Mouse (Mus musculus) midbrain, embryonic 14.5 days (tissue): ENCODE data around the gene Arl6ip4. TPM values are rescaled to one million over a fixed set of nuclear protein-coding genes. Genes with fewer than 3 reads are reported as not detected.

ENCODE experiments used
- ATAC-seq: fragments of 200-750 bp; cut with Nextera tagmentation; 2 replicates; pipeline ENCODE4 v1.8.0; 2017; ENCODE audit warnings: moderate number of reproducible peaks, moderate library complexity; ENCODE audit not compliant: low FRiP score, low TSS enrichment
- DNase-seq: peaks from one replicate; pipeline ENCODE4 v3.0.0-alpha.2; 2015
- H3K27ac ChIP-seq: fragments of 300-500 bp; sonication (generic); replicated peaks from 2 replicates; pipeline ENCODE4 v1.5.1; 2014; ENCODE audit warnings: mild to moderate bottlenecking, low read depth, low read length, moderate library complexity
- H3K27me3 ChIP-seq: fragments of 300-500 bp; sonication (generic); 2 replicates; pipeline ENCODE4 v1.6.1; 2014; ENCODE audit warnings: low read length, control low read depth, mixed read lengths; ENCODE audit not compliant: control insufficient read depth, insufficient read depth
- H3K36me3 ChIP-seq: fragments of 300-500 bp; sonication (generic); 2 replicates; pipeline ENCODE4 v1.6.1; 2014; ENCODE audit warnings: low read length, control low read depth; ENCODE audit not compliant: control insufficient read depth, insufficient read depth
- H3K4me1 ChIP-seq: fragments of 300-500 bp; sonication (generic); 2 replicates; pipeline ENCODE4 v1.6.1; 2014; ENCODE audit warnings: mild to moderate bottlenecking, antibody characterized with exemption, low read length, control low read depth; ENCODE audit not compliant: control insufficient read depth, insufficient read depth
- H3K4me2 ChIP-seq: fragments of 300-500 bp; sonication (generic); 2 replicates; pipeline ENCODE4 v1.6.1; 2014; ENCODE audit warnings: mild to moderate bottlenecking, low read length, moderate library complexity
- H3K4me3 ChIP-seq: fragments of 300-500 bp; sonication (generic); replicated peaks from 2 replicates; pipeline ENCODE4 v1.5.1; 2014; ENCODE audit warnings: low read depth, low read length
- H3K9ac ChIP-seq: fragments of 300-500 bp; sonication (generic); replicated peaks from 2 replicates; pipeline ENCODE4 v1.6.1; 2014; ENCODE audit warnings: mild to moderate bottlenecking, low read length, moderate library complexity
- H3K9me3 ChIP-seq: fragments of 300-500 bp; sonication (generic); 2 replicates; pipeline ENCODE4 v1.6.1; 2016; ENCODE audit warnings: low read length, control low read depth, mixed read lengths; ENCODE audit not compliant: control insufficient read depth
- WGBS: fragments of 180-500 bp; shearing (Covaris S2); extraction: QIAGEN DNeasy Blood & Tissue Kit; methylation state at CpG from one replicate; pipeline ENCODE4 v1.1.7; 2014; 5-methylcytosine and 5-hydroxymethylcytosine counted together
- polyA plus RNA-seq: library from polyadenylated mRNA; unstranded; fragments of >200 nt; fragmentation: Nextera tagmentation; extraction: Ambion mirVana; gene quantifications from 2 replicates; pipeline ENCODE4 v1.2.1, GENCODE M21; 2014

Gene Arl6ip4
- polyA plus RNA-seq, 1 experiment from 2014 or later: 65.2 TPM

- Histone ChIP-seq H3K4me1 (peaks cover 22% of the 10 kb centered on the region), H3K9me3 (no peaks in the 10 kb centered on the region), H3K36me3 (peaks cover 22% of the 10 kb centered on the region), H3K4me3 (no peak overlapping the region), H3K9ac (no peak overlapping the region), H3K4me2 (no peak overlapping the region), H3K27me3 (no peaks in the 10 kb centered on the region), H3K27ac (no peak overlapping the region)
- no peak for DNase-seq
- 94% methylated on average over 24 of the region's 24 CpGs for WGBS
- no peak for ATAC-seq
Observed at GRCm38 (mm10) chr5:124114276-124115025, 1.4 kb upstream of the Arl6ip4 start.

- ATAC-seq: no peak
- Histone ChIP-seq H3K9ac (peak overlapping the region; percentile 89), H3K4me2 (peak overlapping the region; percentile 87), H3K27ac (peak overlapping the region; percentile 81), H3K9me3 (no peaks in the 10 kb centered on the region), H3K4me3 (peak overlapping the region; percentile 84), H3K27me3 (no peaks in the 10 kb centered on the region), H3K36me3 (peaks cover 33% of the 10 kb centered on the region), H3K4me1 (peaks cover 22% of the 10 kb centered on the region)
- DNase-seq: no peak
- WGBS: 23% methylated on average over 7 of the region's 7 CpGs
Observed at GRCm38 (mm10) chr5:124115531-124115930, 358 bp upstream of the Arl6ip4 start.

GRCm38 (mm10) chr5:124119204-124119603, 3.3 kb downstream of the Arl6ip4 start:
- no peak for ATAC-seq
- Histone ChIP-seq H3K36me3 (peaks cover 68% of the 10 kb centered on the region), H3K4me2 (no peak overlapping the region), H3K9me3 (no peaks in the 10 kb centered on the region), H3K4me1 (peaks cover 8% of the 10 kb centered on the region), H3K27me3 (no peaks in the 10 kb centered on the region), H3K9ac (no peak overlapping the region), H3K27ac (no peak overlapping the region), H3K4me3 (no peak overlapping the region)
- DNase-seq: no peak
- 81% methylated on average over 5 of the region's 5 CpGs for whole genome bisulfite sequencing

- ATAC-seq (no peak), DNase-seq (no peak)
- no peaks in the 10 kb centered on the region for H3K4me1 ChIP-seq
- WGBS: 94% methylated on average over 18 of the region's 18 CpGs
- H3K27ac ChIP-seq: no peak overlapping the region
- no peak overlapping the region for H3K9ac ChIP-seq
- H3K36me3 ChIP-seq: peaks cover 90% of the 10 kb centered on the region
- no peak overlapping the region for H3K4me2 ChIP-seq
- no peaks in the 10 kb centered on the region for H3K9me3 ChIP-seq
- H3K4me3 ChIP-seq: no peak overlapping the region
- H3K27me3 ChIP-seq: no peaks in the 10 kb centered on the region
Observed at GRCm38 (mm10) chr5:124122357-124122756, 6.5 kb downstream of the Arl6ip4 start.

- 91% methylated on average over 11 of the region's 11 CpGs for WGBS
- Histone ChIP-seq H3K27me3 (no peaks in the 10 kb centered on the region), H3K27ac (no peak overlapping the region), H3K9me3 (no peaks in the 10 kb centered on the region), H3K4me1 (no peaks in the 10 kb centered on the region), H3K4me2 (no peak overlapping the region), H3K36me3 (peaks cover 92% of the 10 kb centered on the region), H3K4me3 (no peak overlapping the region), H3K9ac (no peak overlapping the region)
- DNase-seq (no peak), ATAC-seq (no peak)
Observed at GRCm38 (mm10) chr5:124125093-124125492, 9.2 kb downstream of the Arl6ip4 start.

- no peak overlapping the region for H3K27ac ChIP-seq
- H3K4me3 ChIP-seq: no peak overlapping the region
- no peaks in the 10 kb centered on the region for H3K4me1 ChIP-seq
- DNase-seq (no peak), ATAC-seq (no peak)
- peaks cover 60% of the 10 kb centered on the region for H3K36me3 ChIP-seq
- H3K27me3 ChIP-seq: no peaks in the 10 kb centered on the region
- H3K9me3 ChIP-seq: no peaks in the 10 kb centered on the region
- no peak overlapping the region for H3K4me2 ChIP-seq
- H3K9ac ChIP-seq: no peak overlapping the region
- 89% methylated on average over 5 of the region's 5 CpGs for WGBS
Observed at GRCm38 (mm10) chr5:124134261-124134660, 18.4 kb downstream of the Arl6ip4 start.

- DNase-seq: no peak
- Histone ChIP-seq H3K4me1 (no peaks in the 10 kb centered on the region), H3K4me2 (no peak overlapping the region), H3K27ac (no peak overlapping the region), H3K9me3 (no peaks in the 10 kb centered on the region), H3K9ac (no peak overlapping the region), H3K36me3 (peaks cover 50% of the 10 kb centered on the region), H3K4me3 (no peak overlapping the region), H3K27me3 (no peaks in the 10 kb centered on the region)
- no peak for ATAC-seq
- WGBS: 83% methylated on average over 7 of the region's 7 CpGs
Observed at GRCm38 (mm10) chr5:124138066-124138465, 22.2 kb downstream of the Arl6ip4 start.

- Histone ChIP-seq H3K4me2 (no peak overlapping the region), H3K4me3 (no peak overlapping the region), H3K27ac (no peak overlapping the region), H3K36me3 (peaks cover 13% of the 10 kb centered on the region), H3K9ac (no peak overlapping the region), H3K27me3 (no peaks in the 10 kb centered on the region), H3K4me1 (no peaks in the 10 kb centered on the region), H3K9me3 (no peaks in the 10 kb centered on the region)
- ATAC-seq: no peak
- 66% methylated on average over 5 of the region's 5 CpGs for WGBS
- no peak for DNase-seq
Observed at GRCm38 (mm10) chr5:124149028-124149427, 33.1 kb downstream of the Arl6ip4 start.

GRCm38 (mm10) chr5:124150895-124151294, 35.0 kb downstream of the Arl6ip4 start:
- DNase-seq: no peak
- Histone ChIP-seq H3K36me3 (peaks cover 13% of the 10 kb centered on the region), H3K4me2 (no peak overlapping the region), H3K4me1 (no peaks in the 10 kb centered on the region), H3K27ac (no peak overlapping the region), H3K27me3 (no peaks in the 10 kb centered on the region), H3K9ac (no peak overlapping the region), H3K9me3 (no peaks in the 10 kb centered on the region), H3K4me3 (no peak overlapping the region)
- ATAC-seq: no peak
- 88% methylated on average over 7 of the region's 7 CpGs for WGBS
